Mouse (Mus musculus) 3134 (cell line): ENCODE results near the gene Stra6l.
A peak's percentile ranks its signal among the peaks of the same experiment; 100 is the strongest.

Experiments used
- DNase-seq: peaks from one replicate; pipeline ENCODE4 v3.0.0-alpha.2; 2011; ENCODE audit warnings: low spot score; ENCODE audit not compliant: insufficient read length; ENCODE audit errors: extremely low read depth

Gene Stra6l

DNA sequence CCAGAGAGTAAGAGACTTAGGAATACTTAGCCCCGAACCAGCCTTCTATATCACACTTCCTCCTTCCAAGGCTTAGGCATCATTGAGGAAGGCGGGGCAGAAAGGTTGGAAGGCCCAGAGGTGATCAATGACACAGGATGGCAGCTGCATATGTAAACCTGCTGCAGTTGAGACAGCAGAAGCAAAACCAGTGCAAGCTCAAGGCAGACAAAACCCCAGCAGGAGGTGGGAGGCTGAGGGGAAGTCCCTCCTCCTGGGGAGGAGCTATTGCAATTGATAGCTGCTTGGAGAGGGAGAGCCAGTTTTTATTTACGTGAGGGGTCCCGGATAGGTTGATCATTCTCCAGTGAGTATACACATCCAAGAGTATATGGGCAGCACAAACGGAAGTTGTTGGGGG, 15.0 kb upstream of the Stra6l start:
- no peak for DNase-seq

- DNase-seq, result no peak
These were observed 4.1 kb upstream of the Stra6l start for GRCm38 (mm10) chr4:45844355-45844754.

DNA sequence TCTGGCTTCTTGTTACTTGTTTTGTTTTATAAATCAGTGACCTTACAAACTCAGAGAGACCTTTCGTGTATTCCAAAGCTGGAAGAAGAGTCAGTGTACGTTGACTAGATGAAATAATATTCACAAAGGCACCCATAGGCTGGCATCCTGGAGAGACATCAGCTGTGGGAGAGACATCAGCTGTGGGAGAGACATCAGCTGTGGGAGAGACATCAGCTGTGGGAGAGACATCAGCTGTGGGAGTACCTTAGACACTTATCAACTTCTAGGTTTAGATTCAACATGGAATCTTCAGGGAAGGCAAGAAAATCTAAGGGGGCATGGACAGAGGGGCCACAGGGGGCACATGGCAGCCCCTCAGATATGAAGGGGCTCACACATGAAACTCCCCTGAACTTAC, 2.2 kb upstream of the Stra6l start:
- no peak for DNase-seq

- no peak for DNase-seq
These were observed 327 bp downstream of the Stra6l start for GRCm38 (mm10) chr4:45848825-45849156.

GRCm38 (mm10) chr4:45849419-45849818, 955 bp downstream of the Stra6l start:
- DNase-seq, result no peak

DNA sequence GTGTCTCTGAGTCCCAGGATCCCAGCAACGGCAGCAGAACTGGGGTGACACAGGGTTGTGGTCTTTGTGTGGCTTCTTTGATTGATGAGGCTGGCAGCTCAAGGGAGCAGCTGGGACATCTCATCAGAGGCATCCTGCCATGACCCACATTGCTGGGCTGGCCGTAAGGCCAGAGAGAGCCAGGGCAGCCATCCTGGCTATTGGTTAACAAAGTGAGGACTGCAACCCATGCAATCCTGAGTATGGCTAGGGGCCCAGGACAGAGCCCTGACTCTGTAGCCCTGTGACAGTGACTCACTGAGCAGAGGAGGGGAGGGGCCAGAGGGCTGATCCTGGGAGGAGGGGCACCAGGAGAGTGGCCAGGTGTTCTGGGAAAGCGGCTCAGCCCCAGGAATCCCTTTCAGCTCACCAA, 3.2 kb downstream of the Stra6l start:
- peak; percentile 72 for DNase-seq

DNA sequence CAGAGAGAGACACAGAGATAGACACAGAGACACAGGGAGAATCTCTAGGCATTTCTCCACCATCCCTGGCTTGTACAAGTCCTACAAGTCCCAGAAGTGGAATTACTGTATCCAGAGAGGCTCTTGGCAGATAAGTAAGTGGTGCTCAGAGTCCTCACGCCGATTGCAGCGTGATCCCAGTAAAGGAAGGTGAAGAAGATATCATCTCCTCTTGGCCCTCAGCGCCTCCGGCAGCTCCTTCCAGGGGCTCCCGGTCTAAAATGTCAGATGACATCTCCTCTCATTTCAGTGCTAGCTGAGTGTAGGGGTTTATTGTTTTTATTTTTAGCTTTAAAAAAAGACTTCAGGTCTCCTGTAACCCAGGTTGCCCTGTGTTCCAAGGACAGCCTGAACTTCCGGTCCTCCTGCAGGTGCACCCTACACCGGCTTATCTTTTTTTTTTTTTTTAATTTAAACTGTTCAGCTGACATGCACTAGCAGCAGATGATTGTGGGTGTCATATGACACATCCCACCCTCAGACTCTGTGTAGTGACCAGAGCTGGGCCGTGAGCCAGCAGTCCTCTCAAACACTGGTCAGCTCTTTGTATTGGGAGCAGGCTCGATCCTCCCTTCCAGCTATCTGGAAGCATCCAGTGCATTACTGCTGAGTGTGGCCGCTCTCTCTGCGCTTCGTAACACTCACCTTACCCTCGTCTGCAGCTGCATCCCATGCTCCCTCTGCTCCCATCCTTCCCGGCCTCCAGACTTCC, 5.2 kb downstream of the Stra6l start:
- no peak for DNase-seq

GRCm38 (mm10) chr4:45855803-45856424, 7.5 kb downstream of the Stra6l start:
- no peak for DNase-seq

DNA sequence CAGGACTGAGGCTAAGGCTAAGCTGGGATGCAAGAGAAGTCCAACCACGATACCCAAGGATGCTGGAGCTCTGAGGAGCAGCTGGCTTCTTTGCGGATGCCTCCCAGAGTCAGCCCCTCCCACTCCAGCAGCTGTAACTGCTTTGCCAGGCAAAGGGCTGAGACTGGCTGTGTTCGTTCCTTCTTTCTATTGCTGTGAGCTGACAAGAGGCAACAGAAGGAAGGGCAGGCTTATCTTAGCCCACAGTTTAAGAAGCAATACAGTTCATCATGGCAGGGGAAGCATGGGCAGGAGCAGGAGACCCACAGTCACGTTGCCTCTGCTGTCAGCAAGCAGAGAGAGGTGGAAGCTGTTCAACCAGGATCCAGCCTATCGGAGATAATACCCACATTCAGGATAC, 12.7 kb downstream of the Stra6l start:
- no peak for DNase-seq

DNA sequence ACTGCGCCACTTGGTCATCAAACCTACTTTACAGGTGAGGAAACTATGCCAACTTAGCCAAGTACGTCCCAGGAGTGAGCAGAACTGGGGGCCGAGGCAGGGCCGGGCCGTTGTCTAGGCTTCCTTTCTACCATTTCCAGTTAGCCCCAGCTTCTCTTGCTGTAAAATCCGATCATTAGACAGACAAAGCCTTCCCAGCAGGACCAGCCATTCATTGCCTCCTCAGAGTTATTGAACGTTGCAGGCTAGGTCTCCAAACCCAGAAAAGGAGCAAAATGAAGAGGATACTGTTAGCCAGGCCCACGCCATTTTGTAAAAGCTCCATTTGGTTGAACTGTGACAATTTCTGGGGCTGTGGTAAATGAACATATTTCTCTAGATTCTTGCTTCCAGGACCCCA, 19.0 kb downstream of the Stra6l start:
- DNase-seq, result no peak

- no peak for DNase-seq
These were observed 20.8 kb downstream of the Stra6l start for GRCm38 (mm10) chr4:45869021-45869815.

GRCm38 (mm10) chr4:45872147-45872546, 23.7 kb downstream of the Stra6l start:
- DNase-seq, result no peak

DNA sequence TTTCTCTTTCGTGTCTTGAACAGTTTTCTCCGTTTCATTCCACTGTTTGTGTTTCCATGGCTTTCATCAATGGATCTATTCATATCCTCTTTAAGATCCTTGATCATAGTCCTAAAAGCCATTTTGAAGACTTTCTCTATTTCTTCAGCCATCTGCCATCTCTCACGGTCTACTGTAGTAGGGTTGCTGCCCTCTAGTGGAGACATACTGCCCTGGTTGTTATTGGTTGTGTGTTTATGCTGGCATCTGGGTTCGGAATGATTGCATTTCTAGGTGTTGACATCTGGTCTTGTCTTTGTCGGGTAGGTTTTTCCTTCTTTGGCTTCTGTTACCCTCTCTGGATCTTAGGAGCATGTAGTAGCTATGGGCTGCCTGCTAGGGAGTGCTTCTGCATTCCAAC, 30.5 kb downstream of the Stra6l start:
- DNase-seq, result no peak

DNA sequence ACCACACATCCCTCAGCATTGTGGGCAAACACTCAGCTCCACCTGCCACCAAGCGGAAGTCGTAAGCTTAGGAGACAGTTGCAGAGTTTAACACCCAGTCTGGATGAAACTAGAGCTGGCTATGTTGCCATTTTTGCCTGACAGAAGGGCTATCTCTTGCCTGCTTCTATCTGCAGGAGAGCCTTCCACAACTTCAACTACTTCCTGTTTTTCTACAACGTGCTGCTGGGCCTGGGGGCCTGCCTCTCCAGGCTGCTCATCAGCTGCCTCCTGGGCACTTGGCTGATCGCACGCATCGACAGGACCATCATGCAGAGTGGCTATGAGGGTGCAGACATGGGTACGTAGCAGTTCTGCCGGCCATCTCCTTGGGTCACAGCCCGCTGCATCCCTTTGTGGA, 34.1 kb downstream of the Stra6l start:
- no peak for DNase-seq

- no peak for DNase-seq
These were observed 34.8 kb downstream of the Stra6l start for GRCm38 (mm10) chr4:45883250-45883649.

- DNase-seq, result no peak
These were observed 41.0 kb downstream of the Stra6l start for GRCm38 (mm10) chr4:45889487-45889886.

DNA sequence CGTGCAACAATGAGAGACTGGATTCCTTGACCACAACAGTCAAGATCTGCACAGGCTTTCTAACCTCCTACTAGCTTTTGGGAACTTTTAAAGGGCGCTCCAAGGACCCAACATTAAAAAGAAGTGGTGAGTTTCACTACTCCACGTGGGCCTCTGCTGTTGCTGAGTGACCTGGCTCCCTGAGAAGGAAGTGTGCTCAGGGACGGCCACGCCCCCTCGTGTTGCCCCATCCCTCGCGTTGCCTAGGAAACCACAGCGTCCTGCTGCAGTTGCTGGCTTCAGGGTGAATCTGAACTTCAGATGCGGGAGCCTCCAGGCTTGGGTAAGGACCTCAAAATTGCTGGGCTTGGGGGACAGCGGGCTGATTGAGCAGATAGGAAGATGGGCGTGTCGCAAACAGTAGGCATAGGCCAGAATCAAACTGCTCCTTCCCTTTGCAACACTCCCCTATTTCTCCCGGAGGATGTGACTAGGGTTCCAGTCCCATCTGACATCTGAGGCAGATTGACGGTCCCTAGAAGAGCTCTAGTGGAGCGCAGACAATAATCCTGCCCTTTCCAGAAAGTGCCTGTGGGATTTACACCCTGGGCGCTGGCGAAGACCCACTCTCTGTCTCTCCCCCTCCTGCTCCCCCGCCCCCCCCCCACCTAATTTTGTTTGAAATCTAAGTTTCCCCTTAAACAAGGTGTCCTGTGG, 41.8 kb downstream of the Stra6l start, which contains the start of gene Ccdc180:
Gene Ccdc180 (plus strand): TSS at position 238 of the 696 bp plus-strand sequence.
- DNase-seq, result peak; percentile 44

- no peak for DNase-seq
These were observed 48.1 kb downstream of the Stra6l start for GRCm38 (mm10) chr4:45896425-45897081.

DNA sequence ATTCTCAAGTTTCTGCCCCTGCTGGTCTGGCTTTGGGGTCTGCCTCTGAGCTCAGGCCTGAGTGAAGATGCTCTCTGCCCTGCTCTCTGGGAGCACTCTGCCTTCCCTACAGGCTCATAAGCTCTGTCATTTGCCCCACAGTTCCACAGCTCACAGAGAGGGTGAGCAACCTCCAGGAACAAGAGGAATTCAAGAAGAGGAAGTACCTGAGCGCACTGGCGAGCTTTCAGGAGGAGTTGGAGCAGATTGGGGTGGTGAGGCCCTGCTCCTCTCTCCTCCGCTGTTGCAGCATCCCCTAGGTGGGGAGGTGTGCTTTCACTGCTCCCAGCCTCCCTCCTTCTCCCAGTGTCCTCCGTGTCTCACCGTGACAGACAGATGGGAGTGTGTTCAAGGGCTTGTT, 49.9 kb downstream of the Stra6l start:
- DNase-seq, result no peak

GRCm38 (mm10) chr4:45909256-45909655, 60.8 kb downstream of the Stra6l start:
- no peak for DNase-seq

- DNase-seq, result no peak
These were observed 61.5 kb downstream of the Stra6l start for GRCm38 (mm10) chr4:45909924-45910323.
